Mouse (Mus musculus) heart, postnatal 0 days (tissue): ENCODE data around the gene Zcchc24. TPM values are rescaled to one million over a fixed set of nuclear protein-coding genes. Genes with fewer than 3 reads are reported as not detected.

Experiments
- ATAC-seq: fragments of 200-750 bp; cut with Nextera tagmentation; 2 replicates; pipeline ENCODE4 v1.8.0; 2017; ENCODE audit warnings: low read depth, moderate number of reproducible peaks, moderate library complexity; ENCODE audit not compliant: insufficient read depth
- DNase-seq: peaks from one replicate; pipeline ENCODE4 v3.0.0-alpha.2; 2016; ENCODE audit warnings: low spot score
- H3K27ac ChIP-seq: fragments of 300-500 bp; sonication (generic); 2 replicates; pipeline ENCODE4 v1.5.1; 2014; ENCODE audit warnings: low read depth, mild to moderate bottlenecking
- H3K27me3 ChIP-seq: fragments of 300-500 bp; sonication (generic); 2 replicates; pipeline ENCODE4 v1.6.1; 2014; ENCODE audit warnings: low read length, mixed read lengths; ENCODE audit not compliant: control insufficient read depth, insufficient read depth
- H3K36me3 ChIP-seq: fragments of 300-500 bp; sonication (generic); replicated peaks from 2 replicates; pipeline ENCODE4 v1.6.1; 2014; ENCODE audit warnings: low read length, mixed read lengths; ENCODE audit not compliant: control insufficient read depth, insufficient read depth
- H3K4me1 ChIP-seq: fragments of 300-500 bp; sonication (generic); 2 replicates; pipeline ENCODE4 v1.6.1; 2014; ENCODE audit warnings: antibody characterized with exemption; ENCODE audit not compliant: control insufficient read depth, insufficient read depth
- H3K4me2 ChIP-seq: fragments of 300-500 bp; sonication (generic); 2 replicates; pipeline ENCODE4 v1.6.1; 2014; ENCODE audit warnings: low read depth, mild to moderate bottlenecking, low read length, moderate library complexity
- H3K4me3 ChIP-seq: fragments of 300-500 bp; sonication (generic); 2 replicates; pipeline ENCODE4 v1.5.1; 2014; ENCODE audit warnings: low read depth, low read length
- H3K9ac ChIP-seq: fragments of 300-500 bp; sonication (generic); replicated peaks from 2 replicates; pipeline ENCODE4 v1.6.1; 2014; ENCODE audit warnings: low read depth, low read length, mixed read lengths
- H3K9me3 ChIP-seq: fragments of 300-500 bp; sonication (generic); replicated peaks from 2 replicates; pipeline ENCODE4 v1.6.1; 2016; ENCODE audit warnings: low read length; ENCODE audit not compliant: control insufficient read depth
- CTCF ChIP-seq: IDR thresholded peaks from 2 replicates; pipeline ENCODE4 v1.5.1; 2016; ENCODE audit warnings: antibody characterized with exemption, control low read depth, low read depth
- EP300 ChIP-seq: IDR thresholded peaks from 2 replicates; pipeline ENCODE4 v1.6.1; 2016; ENCODE audit warnings: antibody characterized with exemption, low read depth
- WGBS: fragments of 180-500 bp; shearing (Covaris S2); extraction: QIAGEN DNeasy Blood & Tissue Kit; methylation state at CpG from one replicate; pipeline ENCODE4 v1.1.7; 2014; 5-methylcytosine and 5-hydroxymethylcytosine counted together
- polyA plus RNA-seq: library from polyadenylated mRNA; unstranded; fragments of >200 nt; fragmentation: Nextera tagmentation; extraction: Ambion mirVana; gene quantifications from 2 replicates; pipeline ENCODE4 v1.2.1, GENCODE M21; 2015
- total RNA-seq: library from RNA; depleted of rRNA; stranded (reverse); fragments of >200 nt; gene quantifications from 2 replicates; pipeline ENCODE4 v1.2.3, GENCODE M21; 2014; ENCODE audit warnings: low replicate concordance

Gene Zcchc24
- total and polyA plus RNA-seq, 2 experiments from 2014 or later, result 18.5 to 40.3 TPM

- Histone ChIP-seq H3K9ac (no peak overlapping the region), H3K9me3 (no peaks in the 10 kb centered on the region), H3K36me3 (peaks cover 35% of the 10 kb centered on the region), H3K27me3 (no peaks in the 10 kb centered on the region), H3K4me1 (peaks cover 54% of the 10 kb centered on the region), H3K4me3 (no peak overlapping the region), H3K27ac (no peak overlapping the region), H3K4me2 (no peak overlapping the region)
- TF ChIP-seq CTCF, result no peak
- TF ChIP-seq EP300, result no peak
- ATAC-seq (no peak), DNase-seq (no peak)
- WGBS, result 65% methylated on average over 3 of the region's 3 CpGs
Observed at GRCm38 (mm10) chr14:25741211-25741610, 27.6 kb downstream of the Zcchc24 start.

- Histone ChIP-seq H3K27ac (no peak overlapping the region), H3K36me3 (peaks cover 30% of the 10 kb centered on the region), H3K4me2 (no peak overlapping the region), H3K9me3 (no peaks in the 10 kb centered on the region), H3K4me3 (no peak overlapping the region), H3K27me3 (no peaks in the 10 kb centered on the region), H3K4me1 (peaks cover 55% of the 10 kb centered on the region), H3K9ac (no peak overlapping the region)
- TF ChIP-seq EP300 (no peak), CTCF (no peak; the same call in 1 of the 2 replicates)
- ATAC-seq (no peak), DNase-seq (no peak)
- 71% methylated on average over 4 of the region's 4 CpGs for WGBS
Observed at GRCm38 (mm10) chr14:25739957-25740565, 28.8 kb downstream of the Zcchc24 start.

GRCm38 (mm10) chr14:25738591-25739001, 30.2 kb downstream of the Zcchc24 start:
- ATAC-seq, result peak; percentile 70
- peak overlapping the region; percentile 60 for H3K27ac ChIP-seq
- H3K36me3 ChIP-seq, result peaks cover 17% of the 10 kb centered on the region
- peaks cover 64% of the 10 kb centered on the region for H3K4me1 ChIP-seq
- H3K27me3 ChIP-seq, result no peaks in the 10 kb centered on the region
- no peak overlapping the region for H3K9ac ChIP-seq
- WGBS, result 16% methylated on average over 14 of the region's 14 CpGs
- no peak overlapping the region for H3K4me2 ChIP-seq
- peak; percentile 88 for DNase-seq
- H3K4me3 ChIP-seq, result no peak overlapping the region
- TF ChIP-seq CTCF (no peak), EP300 (peak; percentile 78; the same call in 1 of the 2 replicates)
- H3K9me3 ChIP-seq, result no peaks in the 10 kb centered on the region

DNA sequence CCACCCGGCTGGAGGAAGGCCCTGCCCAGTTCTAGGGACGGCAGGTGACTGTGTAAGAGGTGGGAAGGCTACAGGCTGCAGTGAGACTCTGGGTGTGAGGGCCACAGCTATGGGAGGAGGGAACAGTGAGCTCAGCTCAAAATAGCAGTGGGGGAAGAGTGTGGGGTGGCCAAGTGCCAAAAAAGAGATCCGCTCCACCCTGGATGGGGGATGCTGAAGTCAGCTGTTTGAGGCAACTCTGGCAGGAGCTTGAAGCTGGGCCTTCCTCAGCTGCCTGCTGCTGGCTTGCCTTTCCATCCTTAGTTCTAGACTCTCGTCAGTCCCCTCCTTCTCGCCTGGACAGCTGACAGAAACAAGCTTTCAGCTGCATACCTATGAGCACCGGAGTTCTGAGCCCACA, 32.2 kb downstream of the Zcchc24 start:
- no peak overlapping the region for H3K9ac ChIP-seq
- no peak overlapping the region for H3K4me2 ChIP-seq
- H3K4me1 ChIP-seq, result peaks cover 54% of the 10 kb centered on the region
- ATAC-seq (peak; percentile 79), DNase-seq (peak; percentile 94)
- no peaks in the 10 kb centered on the region for H3K27me3 ChIP-seq
- WGBS, result 11% methylated on average over 6 of the region's 6 CpGs
- peak overlapping the region; percentile 88 for H3K27ac ChIP-seq
- H3K4me3 ChIP-seq, result no peak overlapping the region
- H3K36me3 ChIP-seq, result peaks cover 16% of the 10 kb centered on the region; the same call in 1 of the 2 replicates
- TF ChIP-seq EP300 (0 out of 2 replicates have a peak, but pooled peaks have one; percentile 79), CTCF (no peak)
- no peaks in the 10 kb centered on the region for H3K9me3 ChIP-seq

DNA sequence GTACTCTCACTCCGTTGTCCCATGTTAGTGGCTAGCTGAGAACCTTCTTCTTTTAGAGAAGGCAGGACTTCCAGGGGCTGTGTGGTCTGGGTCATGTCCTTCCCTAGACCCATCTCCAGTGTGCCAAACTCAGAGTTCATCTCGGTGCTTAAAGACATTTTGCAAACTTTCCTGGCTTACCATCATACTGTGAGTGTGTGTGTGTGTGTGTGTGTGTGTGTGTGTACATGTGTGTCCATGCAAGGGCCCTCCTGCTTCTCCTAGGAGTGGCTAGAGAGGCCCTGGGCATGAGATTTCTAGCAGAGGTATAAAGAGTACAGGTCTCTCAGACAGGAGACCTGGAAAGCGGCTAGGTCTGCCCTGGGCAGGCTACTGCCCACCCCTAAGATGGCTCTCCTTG, 32.7 kb downstream of the Zcchc24 start:
- Histone ChIP-seq H3K4me2 (no peak overlapping the region), H3K36me3 (peaks cover 15% of the 10 kb centered on the region; the same call in 1 of the 2 replicates), H3K27me3 (no peaks in the 10 kb centered on the region), H3K27ac (peak overlapping the region; percentile 88), H3K9ac (no peak overlapping the region), H3K4me3 (no peak overlapping the region), H3K4me1 (peaks cover 54% of the 10 kb centered on the region), H3K9me3 (no peaks in the 10 kb centered on the region)
- 53% methylated on average over 3 of the region's 3 CpGs for WGBS
- no peak for TF ChIP-seq CTCF
- no peak for TF ChIP-seq EP300
- ATAC-seq (no peak), DNase-seq (no peak)
